Mouse (Mus musculus) ES-Bruce4 (cell line): ENCODE results near the gene Ptpn14. TPM values are rescaled to one million over a fixed set of nuclear protein-coding genes. Genes with fewer than 3 reads are reported as not detected.
"Not testable (repeated sequence)": the region's sequence is repeated elsewhere in the genome, so short reads cannot be mapped to it uniquely, and the experiment has no call there.

Source experiments
- H3K27ac ChIP-seq: 2 replicates; pipeline ENCODE4 v1.5.1; 2012; ENCODE audit warnings: low read length, inconsistent platforms; ENCODE audit not compliant: insufficient read depth
- H3K27me3 ChIP-seq: 2 replicates; pipeline ENCODE4 v1.6.1; 2012; ENCODE audit warnings: mild to moderate bottlenecking, low read length, inconsistent platforms; ENCODE audit not compliant: control insufficient read depth, poor library complexity, insufficient read depth, severe bottlenecking
- H3K36me3 ChIP-seq: 2 replicates; pipeline ENCODE4 v1.6.1; 2012; ENCODE audit warnings: inconsistent platforms, mild to moderate bottlenecking, low read length, moderate library complexity; ENCODE audit not compliant: control insufficient read depth, poor library complexity, insufficient read depth, severe bottlenecking
- H3K4me1 ChIP-seq: one replicate; pipeline ENCODE4 v1.8.1; 2011; ENCODE audit warnings: low read length; ENCODE audit not compliant: control insufficient read depth, insufficient read depth
- H3K4me3 ChIP-seq: 2 replicates; pipeline ENCODE4 v1.5.1; 2011; ENCODE audit warnings: low read depth, mild to moderate bottlenecking, low read length
- H3K9ac ChIP-seq: 2 replicates; pipeline ENCODE4 v1.6.1; 2012; ENCODE audit warnings: low read depth, mild to moderate bottlenecking, inconsistent platforms; ENCODE audit not compliant: poor library complexity, severe bottlenecking
- H3K9me3 ChIP-seq: replicated peaks from 2 replicates; pipeline ENCODE4 v1.6.1; 2012; ENCODE audit warnings: mild to moderate bottlenecking, low read length, inconsistent platforms; ENCODE audit not compliant: control insufficient read depth, poor library complexity, insufficient read depth, severe bottlenecking
- CTCF ChIP-seq: IDR thresholded peaks from one replicate; pipeline ENCODE4 v1.8.1; 2011; ENCODE audit warnings: low read depth, low read length
- EP300 ChIP-seq: IDR thresholded peaks from 2 replicates; pipeline ENCODE4 v1.6.1; 2011; ENCODE audit warnings: low read depth, low read length; ENCODE audit not compliant: insufficient read depth
- POLR2A ChIP-seq: IDR thresholded peaks from one replicate; pipeline ENCODE4 v1.8.1; 2011; ENCODE audit warnings: low read length; ENCODE audit not compliant: insufficient read depth
- polyA plus RNA-seq: library from polyadenylated mRNA; stranded (reverse); fragments of >200 nt; gene quantifications from 2 replicates; pipeline ENCODE4 v1.2.4, GENCODE M21; 2011; ENCODE audit warnings: low read depth; ENCODE audit not compliant: missing spikeins, insufficient read depth, insufficient read length

The Ptpn14 gene
- polyA plus RNA-seq, 1 experiment = 141 TPM

DNA sequence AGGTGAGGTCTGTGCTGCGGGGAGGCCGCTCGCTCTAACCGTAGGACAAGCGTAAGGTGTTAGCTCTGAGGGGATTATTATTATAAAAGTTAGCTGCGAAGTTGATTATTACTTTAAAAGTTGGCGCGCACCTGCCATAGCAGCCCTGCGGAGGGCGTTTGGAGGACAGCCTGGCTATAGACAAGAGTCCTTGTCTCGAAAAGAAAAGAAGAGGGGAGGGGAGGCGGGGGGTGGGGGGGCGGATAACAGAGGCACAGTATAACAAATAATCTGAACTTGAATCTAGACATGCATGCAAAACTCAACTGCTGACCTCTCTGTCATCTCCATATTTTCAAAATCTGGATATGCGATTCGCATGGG, 39.7 kb upstream of the Ptpn14 start:
- TF ChIP-seq EP300 = no peak
- Histone ChIP-seq H3K4me3 (peak overlapping the region; percentile 94), H3K36me3 (peaks cover 31% of the 10 kb centered on the region), H3K27ac (no peak overlapping the region), H3K9ac (peak overlapping the region; percentile 88), H3K4me1 (peaks cover 2% of the 10 kb centered on the region), H3K27me3 (no peaks in the 10 kb centered on the region), H3K9me3 (no peaks in the 10 kb centered on the region)

DNA sequence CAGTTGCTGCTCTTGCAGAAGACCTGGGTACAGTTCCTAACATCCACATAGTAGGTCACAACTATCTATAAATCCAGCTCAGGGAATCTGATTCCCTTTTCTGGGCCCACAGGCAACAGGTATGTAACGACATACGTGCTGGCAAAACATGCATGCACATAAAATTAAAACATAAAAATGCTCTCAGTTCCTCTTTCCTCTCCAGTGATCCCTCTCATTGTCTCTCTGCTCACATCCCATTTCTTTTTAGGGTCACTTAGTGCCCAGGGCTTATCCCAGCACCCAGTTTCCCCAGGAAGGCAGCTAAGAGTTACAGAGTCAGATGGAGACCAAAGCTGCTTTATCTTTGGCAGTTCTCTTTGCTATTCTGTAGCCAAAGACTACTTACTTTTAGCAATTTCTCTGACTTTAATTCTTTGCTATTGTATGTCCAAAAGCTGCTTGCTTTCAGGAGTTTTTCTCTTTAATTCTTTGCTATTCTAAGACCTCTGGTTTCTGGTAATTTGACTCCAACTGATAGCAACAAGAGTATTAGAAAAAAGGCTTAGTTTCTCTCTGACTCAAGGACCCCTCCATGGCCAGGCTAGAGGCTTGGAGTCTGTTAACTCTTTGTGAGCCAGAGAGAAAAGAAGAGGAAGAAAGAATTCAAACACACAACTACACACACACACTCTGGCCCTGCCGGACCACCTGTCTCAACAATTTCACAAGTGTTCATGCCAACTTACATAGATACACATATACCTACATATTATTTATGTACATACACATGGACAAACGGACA, 38.8 kb upstream of the Ptpn14 start:
- H3K27ac ChIP-seq = no peak overlapping the region
- peak overlapping the region; percentile 88 for H3K9ac ChIP-seq
- no peaks in the 10 kb centered on the region for H3K27me3 ChIP-seq
- no peaks in the 10 kb centered on the region for H3K9me3 ChIP-seq
- H3K4me3 ChIP-seq = no peak overlapping the region
- no peak for TF ChIP-seq POLR2A
- no peak for TF ChIP-seq CTCF
- no peak for TF ChIP-seq EP300
- peaks cover 2% of the 10 kb centered on the region for H3K4me1 ChIP-seq
- peaks cover 22% of the 10 kb centered on the region for H3K36me3 ChIP-seq

DNA sequence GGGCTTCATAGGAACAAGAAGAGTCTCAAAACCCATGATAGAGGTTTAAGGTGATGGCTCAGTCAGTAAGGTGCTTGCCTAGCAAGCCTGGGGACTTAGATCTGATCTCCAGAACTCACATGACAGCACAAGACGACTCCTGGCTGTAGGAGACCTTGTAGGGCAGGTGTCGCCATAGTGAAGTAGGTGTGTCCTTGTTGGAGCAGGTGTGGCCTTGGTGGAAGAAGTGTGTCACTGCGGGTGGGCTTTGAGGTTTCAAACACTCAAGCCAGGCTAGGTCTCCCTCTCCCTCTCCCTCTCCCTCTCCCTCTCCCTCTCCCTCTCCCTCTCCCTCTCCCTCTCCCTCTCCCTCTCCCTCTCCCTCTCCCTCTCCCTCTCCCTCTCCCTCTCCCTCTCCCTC, 35.6 kb upstream of the Ptpn14 start:
- H3K4me1 ChIP-seq, H3K9ac ChIP-seq, H3K27me3 ChIP-seq, H3K36me3 ChIP-seq, H3K9me3 ChIP-seq, H3K4me3 ChIP-seq: not testable (repeated sequence)
- peak; percentile 66; the same call in 1 of the 2 replicates for TF ChIP-seq EP300
- peak overlapping the region; percentile 68; the same call in 1 of the 2 replicates for H3K27ac ChIP-seq

- H3K27ac ChIP-seq = no peak overlapping the region
- TF ChIP-seq EP300 = no peak
- no peak for TF ChIP-seq CTCF
- no peak for TF ChIP-seq POLR2A
Observed at GRCm38 (mm10) chr1:189694391-189694790, 33.7 kb upstream of the Ptpn14 start.

DNA sequence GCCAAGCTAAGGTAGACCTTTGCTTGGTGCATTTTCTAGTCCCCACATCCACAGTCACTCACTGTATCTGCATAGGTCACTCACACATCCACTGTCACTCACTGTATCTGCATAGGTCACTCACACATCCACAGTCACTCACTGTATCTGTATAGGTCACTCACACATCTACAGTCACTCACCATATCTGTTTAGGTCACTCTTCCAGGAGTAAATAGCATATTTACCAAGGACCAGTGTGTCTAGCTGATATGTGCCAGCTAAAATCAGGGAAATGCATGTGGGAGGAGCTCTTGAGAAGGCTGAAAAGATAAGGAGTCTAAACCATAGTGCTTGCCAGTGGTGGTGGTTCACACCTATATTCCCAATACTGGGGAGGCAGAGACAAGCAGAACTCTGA, 32.7 kb upstream of the Ptpn14 start:
- Histone ChIP-seq H3K4me3 (no peak overlapping the region), H3K27me3 (no peaks in the 10 kb centered on the region), H3K9me3 (no peaks in the 10 kb centered on the region), H3K27ac (no peak overlapping the region), H3K9ac (no peak overlapping the region), H3K4me1 (peaks cover 3% of the 10 kb centered on the region), H3K36me3 (no peaks in the 10 kb centered on the region)
- TF ChIP-seq POLR2A (no peak), CTCF (no peak), EP300 (no peak)

More at GRCm38 (mm10) chr1:189694391-189694790, 33.7 kb upstream of the Ptpn14 start:
- H3K4me3 ChIP-seq = no peak overlapping the region
- H3K9me3 ChIP-seq = no peaks in the 10 kb centered on the region
- H3K4me1 ChIP-seq = peaks cover 3% of the 10 kb centered on the region
- no peaks in the 10 kb centered on the region for H3K36me3 ChIP-seq
- H3K9ac ChIP-seq = no peak overlapping the region
- no peaks in the 10 kb centered on the region for H3K27me3 ChIP-seq

DNA sequence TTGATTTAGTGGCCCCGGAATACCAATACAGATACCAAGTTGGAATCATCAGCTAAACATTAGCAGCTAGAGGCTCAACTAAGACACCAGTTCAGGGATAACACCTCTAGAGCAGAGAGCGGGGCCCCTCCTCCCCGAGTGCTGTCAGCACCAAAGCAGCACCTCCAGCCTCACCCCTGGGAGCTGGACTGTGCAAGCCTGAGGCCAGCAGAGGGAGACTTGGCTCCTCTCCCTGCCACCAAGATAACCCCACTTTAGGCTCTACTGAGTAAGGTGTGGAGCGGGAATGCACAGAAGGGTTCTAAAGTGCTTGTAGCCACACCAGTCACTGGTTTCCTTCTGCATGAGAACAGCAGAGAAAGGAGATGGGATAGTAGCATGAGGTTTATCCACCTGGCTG, 29.7 kb upstream of the Ptpn14 start:
- Histone ChIP-seq H3K27me3 (no peaks in the 10 kb centered on the region), H3K9me3 (no peaks in the 10 kb centered on the region), H3K9ac (no peak overlapping the region), H3K4me1 (peaks cover 3% of the 10 kb centered on the region), H3K4me3 (no peak overlapping the region), H3K27ac (no peak overlapping the region), H3K36me3 (no peaks in the 10 kb centered on the region)
- TF ChIP-seq CTCF (peak; percentile 39), EP300 (no peak)
